Mouse (Mus musculus) cerebellum, adult 2 months (tissue): ENCODE measurements around the gene Evx2.

Experiments used
- CTCF ChIP-seq: fragments of 200-500 bp; IDR thresholded peaks from 2 replicates; pipeline ENCODE4 v1.5.1; 2011; ENCODE audit warnings: low read depth, mild to moderate bottlenecking, control low read depth, low read length, moderate library complexity, borderline replicate concordance; ENCODE audit not compliant: insufficient read depth
- POLR2A ChIP-seq: fragments of 200-500 bp; IDR thresholded peaks from 2 replicates; pipeline ENCODE4 v1.6.1; 2011; ENCODE audit warnings: low read length, control low read depth, borderline replicate concordance; ENCODE audit not compliant: insufficient read depth

DNA sequence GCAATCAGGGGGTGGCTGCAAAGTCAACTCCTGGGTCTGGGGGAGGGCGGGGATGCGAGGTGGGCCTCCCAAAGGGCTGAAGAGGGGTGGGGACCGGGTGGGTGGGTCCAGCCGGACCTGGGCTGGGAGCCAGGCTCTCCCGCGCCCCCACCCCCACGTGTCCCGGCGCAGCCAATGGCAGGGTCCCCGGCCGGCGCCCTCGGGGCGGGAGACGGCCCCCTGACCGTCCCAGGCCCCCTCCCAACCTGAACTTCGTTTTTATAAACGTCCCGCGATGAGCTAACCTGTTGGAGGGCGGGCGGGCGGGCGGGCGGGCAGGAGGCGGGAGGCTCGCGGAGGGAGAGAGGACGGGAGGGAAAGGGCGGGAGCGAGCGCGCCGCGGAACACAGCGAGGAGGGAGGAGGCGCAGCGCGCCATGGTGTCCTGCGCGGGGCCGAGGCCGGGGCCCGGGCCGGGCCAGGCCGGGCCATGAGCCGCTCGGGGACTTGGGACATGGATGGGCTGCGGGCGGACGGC, 8.5 kb upstream of the Evx2 start, which contains the start of gene Hoxd13:
- TF ChIP-seq CTCF (no peak), POLR2A (no peak)
